Mouse (Mus musculus): ENCODE data around the gene Neurl4.

DNA sequence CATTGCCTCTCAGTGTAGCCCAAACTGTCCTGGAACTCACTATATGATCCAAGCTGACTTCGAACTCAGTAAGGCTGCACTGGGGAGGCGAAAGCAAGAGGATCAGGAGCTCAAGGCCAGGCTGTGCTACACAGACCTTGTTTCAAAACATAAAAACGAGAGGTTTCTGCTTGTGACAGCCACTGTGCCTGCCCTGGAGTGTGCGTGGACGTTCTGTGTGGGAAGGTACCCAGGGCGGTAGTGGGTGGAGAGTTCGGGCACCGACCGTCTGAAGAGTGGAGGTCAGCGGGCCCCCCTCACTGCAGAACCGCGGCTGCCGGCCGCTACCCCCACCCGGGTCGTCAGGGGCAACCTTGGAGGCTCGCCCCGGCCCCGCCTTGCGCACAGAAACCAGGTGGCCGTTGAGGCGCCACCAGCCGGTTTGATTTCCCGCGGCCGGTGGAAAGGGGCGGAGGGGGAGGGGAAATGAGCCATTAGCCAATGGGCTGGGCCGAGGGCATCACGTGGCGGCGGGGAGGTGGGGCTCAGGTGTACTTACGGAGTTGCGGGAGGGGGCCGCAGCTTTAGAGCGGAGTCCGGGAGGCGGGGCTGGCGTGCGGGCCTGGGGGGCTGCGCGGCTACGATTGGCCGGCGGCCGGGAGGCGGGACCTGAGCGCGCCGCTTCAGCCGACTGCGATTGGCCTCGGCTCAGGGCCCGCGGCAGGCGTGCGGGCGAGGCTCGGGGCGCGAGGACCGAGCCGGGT, 34.4 kb downstream of the Neurl4 start, which contains the start of gene Ybx2:
- TF ChIP-seq POLR2A (IDR thresholded peaks at IDR 0.05; ENCODE audit: insufficient read depth, low read depth, low read length) (no peak), CTCF (IDR thresholded peaks at IDR 0.05; ENCODE audit: insufficient read depth, low read depth, low read length) (no peak)
